Mouse (Mus musculus): ENCODE results near the gene Pold1.

- TF ChIP-seq POLR2A (IDR thresholded peaks at IDR 0.05; ENCODE audit: control insufficient read depth, low read depth, low read length) = no peak
- no peak for TF ChIP-seq CTCF (IDR thresholded peaks at IDR 0.05; ENCODE audit: control insufficient read depth, insufficient read depth, insufficient replicate concordance, low read depth, low read length)
Measured at GRCm38 (mm10) chr7:44594291-44594690, 45.6 kb upstream of the Pold1 start.
